Mouse (Mus musculus) kidney, postnatal 10 days (tissue): ENCODE measurements around the gene Trim30d.
A peak's percentile ranks its signal among the peaks of the same experiment; 100 is the strongest.
"Not testable (repeated sequence)": the region's sequence is repeated elsewhere in the genome, so short reads cannot be mapped to it uniquely, and the experiment has no call there.

Experiments
- DNase-seq: peaks from one replicate; pipeline ENCODE4 v3.0.0; 2021; ENCODE audit warnings: mixed read lengths

The Trim30d gene

DNA sequence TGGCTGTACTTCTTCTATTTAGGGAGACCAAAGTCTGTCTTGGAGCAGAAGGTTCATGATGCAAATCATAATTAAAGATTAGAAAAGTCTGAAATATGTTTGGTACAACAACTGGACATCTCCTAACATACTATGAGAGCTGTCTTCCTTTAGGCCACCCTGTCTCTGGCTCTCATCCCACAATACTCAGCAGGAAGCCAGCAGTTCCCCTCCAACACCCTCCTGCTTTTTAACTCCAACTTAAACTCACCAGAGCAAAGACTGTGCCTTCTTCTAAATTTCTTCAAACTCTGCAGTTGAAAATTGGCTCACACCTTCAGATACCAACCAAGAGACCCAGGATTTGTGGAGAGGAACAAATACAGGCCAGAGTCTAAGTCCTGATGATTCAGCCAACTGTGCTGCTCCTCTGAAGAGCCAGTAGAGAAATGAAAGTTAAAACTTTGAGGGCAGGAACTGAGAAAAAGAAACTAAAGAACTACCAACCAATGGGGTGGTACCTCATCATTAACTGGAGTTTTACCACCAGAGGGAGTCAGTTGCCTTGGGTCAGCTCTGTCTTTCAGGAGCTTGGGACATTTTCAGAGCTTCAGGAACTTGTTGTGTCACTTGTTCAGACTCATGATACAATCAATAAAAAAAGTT lies at the start of gene Trim30d:
TSS of gene Trim30d (minus strand) at position 429 of the 645 bp plus-strand sequence.
- not testable (repeated sequence) for DNase-seq

DNA sequence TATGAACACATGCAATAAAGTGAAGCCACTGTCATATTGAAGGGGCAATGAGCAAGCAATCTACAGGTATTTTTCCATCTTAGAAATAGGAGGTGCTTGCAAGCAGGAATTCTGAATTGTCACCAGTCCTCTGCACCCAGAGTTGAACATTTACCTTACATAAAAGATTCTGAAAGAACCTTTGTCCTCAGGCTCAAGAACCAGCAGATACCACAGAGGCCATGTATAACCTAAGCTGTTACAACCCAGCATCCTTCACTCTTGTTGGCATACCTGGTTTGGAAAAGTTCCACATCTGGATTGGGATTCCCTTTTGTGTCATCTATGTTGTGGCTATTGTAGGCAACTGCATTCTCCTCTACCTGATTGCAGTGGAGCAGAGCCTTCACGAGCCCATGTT lies 45.1 kb upstream of the Trim30d start:
- DNase-seq, result no peak

GRCm38 (mm10) chr7:104549833-104550232 lies 42.2 kb upstream of the Trim30d start, which contains the start of gene Olfr651:
Olfr651 (plus strand) TSS chr7:104550133.
- DNase-seq, result no peak

DNA sequence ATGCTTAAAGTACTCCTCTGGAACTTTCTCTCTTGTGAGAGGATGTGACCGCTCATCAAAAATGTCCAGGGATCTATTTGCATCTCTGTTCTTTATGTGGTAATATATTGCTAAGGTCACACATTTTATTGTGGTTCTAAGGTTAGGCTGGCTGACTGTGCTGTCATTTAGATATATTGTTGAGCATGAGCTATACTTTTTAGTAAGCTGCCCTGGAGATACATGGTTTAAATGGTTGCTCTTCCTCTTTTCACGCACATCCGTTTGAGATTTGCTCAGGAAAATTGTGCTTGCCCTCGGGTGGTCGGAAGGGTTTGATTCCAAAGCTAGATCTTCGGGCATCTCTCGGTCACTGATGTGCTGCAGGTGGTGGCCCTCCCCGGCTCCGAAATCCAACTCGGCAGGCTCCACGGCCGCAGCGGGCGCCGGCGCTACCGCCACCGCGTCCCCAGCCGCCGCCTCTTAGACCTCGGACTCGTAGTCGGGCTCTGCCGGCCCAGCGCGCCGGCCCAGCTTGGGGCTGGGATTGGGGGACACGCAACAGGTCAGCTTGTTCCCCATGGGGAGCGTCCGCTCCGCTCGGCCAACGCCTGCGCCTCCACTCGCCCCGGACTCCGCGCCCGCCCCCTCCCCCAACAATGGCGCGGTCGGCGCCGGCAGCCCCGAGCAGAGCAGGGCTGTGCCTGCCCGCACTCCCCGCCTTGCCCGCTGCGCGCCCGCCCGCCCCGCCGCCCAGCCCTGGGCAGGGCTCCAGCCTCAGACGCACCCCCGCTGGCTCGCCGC lies 5.9 kb downstream of the Trim30d start:
- DNase-seq, result peak; percentile 6

DNA sequence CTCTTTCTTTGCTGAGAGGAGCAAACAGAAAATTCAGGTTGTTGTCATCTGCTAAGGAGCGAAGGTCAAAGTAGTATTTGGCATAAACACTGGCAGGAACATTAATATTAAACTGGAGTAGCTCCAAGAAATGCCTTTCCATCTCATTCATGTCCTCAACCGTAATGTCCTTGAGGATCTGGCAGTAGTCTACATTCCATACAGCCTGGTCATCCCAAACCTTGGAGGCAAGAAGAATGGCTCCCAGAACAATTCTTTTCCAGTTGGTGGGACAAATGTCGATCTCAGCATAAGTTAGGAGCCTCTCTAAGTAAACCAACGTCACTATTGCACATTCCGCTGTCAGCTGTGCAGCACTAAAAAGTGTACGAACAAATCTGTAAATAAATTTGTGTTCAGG lies 6.5 kb downstream of the Trim30d start:
- not testable (repeated sequence) for DNase-seq

- DNase-seq, result not testable (repeated sequence)
These were observed 8.2 kb downstream of the Trim30d start for GRCm38 (mm10) chr7:104499464-104499863.

DNA sequence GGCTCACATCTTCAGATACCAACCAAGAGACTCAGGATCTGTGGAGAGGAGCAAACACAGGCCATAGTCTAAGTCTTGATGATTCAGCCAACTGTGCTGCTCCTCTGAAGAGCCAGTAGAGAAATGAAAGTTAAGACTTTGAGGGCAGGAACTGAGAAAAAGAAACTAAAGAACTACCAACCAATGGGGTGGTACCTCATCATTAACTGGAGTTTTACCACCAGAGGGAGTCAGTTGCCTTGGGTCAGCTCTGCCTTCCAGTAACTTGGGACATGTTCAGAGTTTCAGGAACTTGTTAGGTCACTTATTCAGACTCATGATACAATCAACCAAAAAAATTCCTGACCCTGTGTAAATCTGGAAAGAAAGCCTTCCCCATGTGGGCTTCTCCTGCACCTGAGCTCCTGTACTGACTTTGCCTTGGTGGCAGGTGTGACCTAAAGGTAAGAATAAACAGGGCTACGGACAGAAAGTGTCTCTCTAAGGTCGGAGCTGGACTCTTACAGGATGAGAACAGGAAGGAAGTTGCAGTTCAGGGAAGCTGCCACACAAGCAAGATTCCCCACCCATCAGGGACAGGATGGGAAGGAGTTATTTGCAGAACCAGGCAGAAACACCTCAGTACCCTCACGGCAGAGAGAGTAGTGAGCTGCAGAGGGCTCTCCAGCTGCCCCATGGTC lies 42.4 kb downstream of the Trim30d start, which contains the start of gene Trim30a:
TSS of gene Trim30a (minus strand) at position 129 of the 680 bp plus-strand sequence.
- no peak for DNase-seq

GRCm38 (mm10) chr7:104445961-104446645 lies 61.5 kb downstream of the Trim30d start:
- peak; percentile 16 for DNase-seq
